Mouse (Mus musculus) CH12.LX (cell line): ENCODE measurements around the gene Sdhd. TPM values are rescaled to one million over a fixed set of nuclear protein-coding genes. Genes with fewer than 3 reads are reported as not detected.

Experiments
- DNase-seq: peaks from one replicate; pipeline ENCODE4 v3.0.0-alpha.2; 2013; ENCODE audit errors: extremely low read depth
- H3K27ac ChIP-seq: 2 replicates; pipeline ENCODE4 v1.5.1; 2012; ENCODE audit warnings: low read depth, mild to moderate bottlenecking, control low read depth, moderate library complexity; ENCODE audit not compliant: insufficient read depth
- H3K27me3 ChIP-seq: replicated peaks from 2 replicates; pipeline ENCODE3; 2012; ENCODE audit warnings: inconsistent platforms
- H3K36me3 ChIP-seq, 2 experiments: replicated peaks in 1 of 2; 2 replicates each; pipeline versions ENCODE3 to v1.6.1; 2012; ENCODE audit warnings: inconsistent platforms in 1 of 2, low read length in 1 of 2, mild to moderate bottlenecking in 1 of 2, mixed read lengths in 1 of 2, moderate library complexity in 1 of 2; ENCODE audit not compliant: control insufficient read depth in 1 of 2, insufficient read depth in 1 of 2
- H3K4me1 ChIP-seq, 2 experiments: 2 replicates each; pipeline ENCODE4 v1.6.1; 2012; ENCODE audit warnings: inconsistent platforms in 1 of 2, moderate library complexity in 1 of 2; ENCODE audit not compliant: insufficient read depth in 2 of 2, control insufficient read depth in 1 of 2
- H3K4me2 ChIP-seq: 2 replicates; pipeline ENCODE4 v1.6.1; 2012; ENCODE audit warnings: low read depth, mild to moderate bottlenecking, control low read depth; ENCODE audit not compliant: poor library complexity, insufficient read depth, severe bottlenecking
- H3K4me3 ChIP-seq, 3 experiments: fragments of 150-350 bp in 1 of 3; sonication (generic) in 1 of 3; replicated peaks in 1 of 3; 2 replicates each; pipeline versions ENCODE3 to v1.5.1; 2011 to 2012; ENCODE audit warnings: low read depth in 2 of 3, low read length in 2 of 3, mild to moderate bottlenecking in 2 of 3, moderate library complexity in 2 of 3, control low read depth in 1 of 3, improper control_type of control experiment in 1 of 3, inconsistent platforms in 1 of 3, mixed read lengths in 1 of 3; ENCODE audit not compliant: poor library complexity in 1 of 3
- H3K79me2 ChIP-seq: replicated peaks from 2 replicates; pipeline ENCODE4 v1.6.1; 2012; ENCODE audit warnings: mild to moderate bottlenecking, moderate library complexity; ENCODE audit not compliant: control insufficient read depth, poor library complexity, insufficient read depth, severe bottlenecking; ENCODE audit errors: extremely low read depth
- H3K9ac ChIP-seq: 2 replicates; pipeline ENCODE4 v1.6.1; 2012; ENCODE audit warnings: low read depth, mild to moderate bottlenecking, control low read depth, moderate library complexity; ENCODE audit not compliant: insufficient read depth
- H3K9me3 ChIP-seq: replicated peaks from 2 replicates; pipeline ENCODE3; 2012; ENCODE audit warnings: low read length, inconsistent platforms, mixed read lengths
- BHLHE40 ChIP-seq: IDR thresholded peaks from 2 replicates; pipeline ENCODE4 v1.6.1; 2011; ENCODE audit warnings: mild to moderate bottlenecking, low read depth, low read length, improper control_type of control experiment
- CTCF ChIP-seq, 2 experiments: IDR thresholded peaks in 1 of 2; conservative IDR thresholded peaks in 1 of 2; 2 replicates each; pipeline ENCODE4 v1.5.1; 2011 to 2012; ENCODE audit warnings: low read depth in 2 of 2, low read length in 2 of 2, improper control_type of control experiment in 1 of 2, inconsistent platforms in 1 of 2, mild to moderate bottlenecking in 1 of 2, moderate library complexity in 1 of 2
- EP300 ChIP-seq: IDR thresholded peaks from 2 replicates; pipeline ENCODE4 v1.6.1; 2011; ENCODE audit warnings: low read length, improper control_type of control experiment
- ETS1 ChIP-seq: conservative IDR thresholded peaks from 2 replicates; pipeline ENCODE4 v1.6.1; 2012; ENCODE audit warnings: low read depth, mild to moderate bottlenecking, inconsistent platforms, low read length, improper control_type of control experiment, moderate library complexity
- GABPA ChIP-seq: IDR thresholded peaks from 2 replicates; pipeline ENCODE4 v1.6.1; 2012; ENCODE audit warnings: low read depth, low read length, improper control_type of control experiment, inconsistent platforms; ENCODE audit not compliant: insufficient replicate concordance
- HCFC1 ChIP-seq: IDR thresholded peaks from 2 replicates; pipeline ENCODE4 v1.6.1; 2012; ENCODE audit warnings: low read depth, mild to moderate bottlenecking, inconsistent platforms, low read length, improper control_type of control experiment
- IRF4 ChIP-seq: IDR thresholded peaks from 2 replicates; pipeline ENCODE4 v1.6.1; 2014; ENCODE audit warnings: low read depth, mild to moderate bottlenecking, inconsistent platforms, low read length, improper control_type of control experiment
- JUN ChIP-seq: IDR thresholded peaks from 2 replicates; pipeline ENCODE4 v1.6.1; 2011; ENCODE audit warnings: low read depth, mild to moderate bottlenecking, low read length, improper control_type of control experiment, moderate library complexity; ENCODE audit not compliant: insufficient read depth
- MAFK ChIP-seq: IDR thresholded peaks from 2 replicates; pipeline ENCODE4 v1.6.1; 2011; ENCODE audit warnings: low read length, improper control_type of control experiment; ENCODE audit not compliant: insufficient replicate concordance
- MAZ ChIP-seq: IDR thresholded peaks from 2 replicates; pipeline ENCODE4 v1.6.1; 2012; ENCODE audit warnings: low read depth, mild to moderate bottlenecking, inconsistent platforms, low read length, improper control_type of control experiment, moderate library complexity
- MEF2A ChIP-seq: IDR thresholded peaks from 2 replicates; pipeline ENCODE4 v1.6.1; 2014; ENCODE audit warnings: low read depth, mild to moderate bottlenecking, inconsistent platforms, low read length, improper control_type of control experiment, borderline replicate concordance
- NRF1 ChIP-seq: IDR thresholded peaks from 2 replicates; pipeline ENCODE4 v1.6.1; 2014; ENCODE audit warnings: low read depth, mild to moderate bottlenecking, inconsistent platforms, low read length, improper control_type of control experiment, moderate library complexity
- PAX5 ChIP-seq: IDR thresholded peaks from 2 replicates; pipeline ENCODE4 v1.6.1; 2012; ENCODE audit warnings: low read length, inconsistent platforms, mixed read lengths
- POLR2A ChIP-seq: IDR thresholded peaks from 2 replicates; pipeline ENCODE4 v1.6.1; 2011; ENCODE audit warnings: low read depth, mild to moderate bottlenecking, improper control_type of control experiment, low read length
- POLR2AphosphoS2 ChIP-seq: IDR thresholded peaks from 2 replicates; pipeline ENCODE4 v1.6.1; 2011; ENCODE audit warnings: low read depth, low read length, improper control_type of control experiment
- TBP ChIP-seq: conservative IDR thresholded peaks from 2 replicates; pipeline ENCODE4 v1.6.1; 2011; ENCODE audit warnings: low read depth, low read length, improper control_type of control experiment
- TCF12 ChIP-seq: IDR thresholded peaks from 2 replicates; pipeline ENCODE4 v1.6.1; 2014; ENCODE audit warnings: low read depth, mild to moderate bottlenecking, inconsistent platforms, low read length, improper control_type of control experiment
- UBTF ChIP-seq: IDR thresholded peaks from 2 replicates; pipeline ENCODE4 v1.6.1; 2012; ENCODE audit warnings: low read depth, mild to moderate bottlenecking, inconsistent platforms, low read length, improper control_type of control experiment, moderate library complexity
- ZKSCAN1 ChIP-seq: IDR thresholded peaks from 2 replicates; pipeline ENCODE4 v1.6.1; 2012; ENCODE audit warnings: low read depth, inconsistent platforms, low read length, improper control_type of control experiment, borderline replicate concordance
- ZNF384 ChIP-seq: IDR thresholded peaks from 2 replicates; pipeline ENCODE4 v1.6.1; 2012; ENCODE audit warnings: low read depth, low read length, improper control_type of control experiment, inconsistent platforms
- dilution Hi-C: fragments of 300-500 bp; cut with MboI; formaldehyde crosslinking; loops from 2 replicates; pipeline ENCODE4 v1.14.3; 2020; ENCODE audit warnings: low sequenced_read_pairs; ENCODE audit not compliant: extremely low pct_unique_long_range_greater_than_20kb, extremely low pct_ligation_motif_present
- in situ Hi-C: fragments of 300-500 bp; cut with MboI; formaldehyde crosslinking; loops from 3 replicates; pipeline ENCODE4 v1.14.3; 2019; ENCODE audit warnings: low sequenced_read_pairs, low pct_ligation_motif_present, low pct_unique_long_range_greater_than_20kb, mixed read lengths
- polyA plus RNA-seq: library from polyadenylated mRNA; unstranded; fragments of >175 nt; gene quantifications from 2 replicates; pipeline ENCODE4 v1.2.1, GENCODE M21; 2012; ENCODE audit warnings: low read depth; ENCODE audit not compliant: insufficient read length
- total RNA-seq, 2 experiments: library from RNA; depleted of rRNA; stranded (reverse); fragments of 300-350 nt in 1 of 2; fragments of >200 nt in 1 of 2; gene quantifications; 2 replicates each; pipeline ENCODE4 v1.2.3; 2012 to 2014

Gene Sdhd
- total and polyA plus RNA-seq, 3 experiments: 215 to 407 (median 240) TPM

DNA sequence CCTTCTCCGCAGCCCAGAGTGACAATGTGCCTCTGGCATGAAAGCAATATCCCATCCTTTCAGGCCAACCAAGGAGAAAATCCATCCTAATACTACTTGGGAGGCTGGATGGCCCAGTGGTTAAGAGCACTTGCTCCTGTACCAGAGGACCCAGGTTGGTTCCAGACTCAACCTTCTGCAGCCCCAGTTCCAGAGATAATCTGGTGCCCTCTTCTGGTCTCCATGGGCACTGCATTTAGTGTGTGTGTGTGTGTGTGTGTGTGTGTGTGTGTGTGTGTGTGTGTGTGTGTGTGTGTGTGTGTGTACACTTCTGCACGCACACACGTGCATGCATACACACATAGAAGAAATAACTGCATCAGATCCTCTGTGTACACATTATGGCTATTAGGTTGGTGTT, 10.1 kb downstream of the Sdhd start (continued):
- TF ChIP-seq CTCF (conservative IDR thresholded peaks at IDR 0.05 in 1 of 2, IDR thresholded peaks at IDR 0.05 in 1 of 2; ENCODE audit: low read depth in 2 of 2, low read length in 2 of 2): peak; percentile 29 to 77; a peak in 3 of 4 replicates
- no peak for TF ChIP-seq PAX5
- no peak for TF ChIP-seq TCF12
- TF ChIP-seq JUN: no peak
- TF ChIP-seq POLR2A: no peak
- no peak for TF ChIP-seq EP300
- no peak for TF ChIP-seq TBP
- TF ChIP-seq ZNF384: no peak
- TF ChIP-seq HCFC1: no peak
- TF ChIP-seq MEF2A: no peak
- no peak for TF ChIP-seq NRF1
- no peak for TF ChIP-seq GABPA
- TF ChIP-seq ZKSCAN1: no peak
- no peak for TF ChIP-seq POLR2AphosphoS2
- no peak for TF ChIP-seq MAZ

DNA sequence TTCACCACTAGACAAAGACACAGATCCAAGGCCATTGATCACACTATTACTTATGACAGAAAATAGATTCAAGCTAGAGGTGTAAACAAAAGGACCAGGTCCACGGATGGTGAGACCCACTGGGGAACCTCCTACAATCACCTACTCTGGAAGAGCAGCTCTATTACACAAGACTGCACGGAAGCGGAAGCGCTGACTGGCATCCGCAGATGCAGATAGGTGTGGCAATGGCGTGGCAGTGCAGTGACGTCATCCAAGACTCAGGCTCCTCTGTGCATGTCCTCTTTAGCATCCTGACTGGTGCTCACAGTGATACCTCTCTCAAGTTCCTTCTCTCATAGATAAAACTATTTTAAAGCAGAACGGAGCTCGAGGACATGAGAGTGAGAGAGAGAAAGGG, 10.7 kb downstream of the Sdhd start:
- Histone ChIP-seq H3K4me3 (no peak overlapping the region), H3K79me2 (no peaks in the 10 kb centered on the region), H3K4me1 (peaks cover 5 to 14% of the 10 kb centered on the region in 2 experiments), H3K27ac (no peak overlapping the region), H3K27me3 (no peaks in the 10 kb centered on the region), H3K9ac (no peak overlapping the region), H3K36me3 (peaks cover 26 to 35% of the 10 kb centered on the region in 2 experiments), H3K9me3 (no peaks in the 10 kb centered on the region), H3K4me2 (no peak overlapping the region)
- TF ChIP-seq MEF2A: no peak
- no peak for TF ChIP-seq EP300
- TF ChIP-seq HCFC1: no peak
- TF ChIP-seq ZKSCAN1: no peak
- TF ChIP-seq CTCF (conservative IDR thresholded peaks at IDR 0.05 in 1 of 2, IDR thresholded peaks at IDR 0.05 in 1 of 2; ENCODE audit: low read depth in 2 of 2, low read length in 2 of 2): no peak
- no peak for TF ChIP-seq UBTF
- TF ChIP-seq TCF12: no peak
- TF ChIP-seq NRF1: no peak
- no peak for DNase-seq
- dilution Hi-C loops: no loop called here
- in situ Hi-C loops: no loop called here

DNA sequence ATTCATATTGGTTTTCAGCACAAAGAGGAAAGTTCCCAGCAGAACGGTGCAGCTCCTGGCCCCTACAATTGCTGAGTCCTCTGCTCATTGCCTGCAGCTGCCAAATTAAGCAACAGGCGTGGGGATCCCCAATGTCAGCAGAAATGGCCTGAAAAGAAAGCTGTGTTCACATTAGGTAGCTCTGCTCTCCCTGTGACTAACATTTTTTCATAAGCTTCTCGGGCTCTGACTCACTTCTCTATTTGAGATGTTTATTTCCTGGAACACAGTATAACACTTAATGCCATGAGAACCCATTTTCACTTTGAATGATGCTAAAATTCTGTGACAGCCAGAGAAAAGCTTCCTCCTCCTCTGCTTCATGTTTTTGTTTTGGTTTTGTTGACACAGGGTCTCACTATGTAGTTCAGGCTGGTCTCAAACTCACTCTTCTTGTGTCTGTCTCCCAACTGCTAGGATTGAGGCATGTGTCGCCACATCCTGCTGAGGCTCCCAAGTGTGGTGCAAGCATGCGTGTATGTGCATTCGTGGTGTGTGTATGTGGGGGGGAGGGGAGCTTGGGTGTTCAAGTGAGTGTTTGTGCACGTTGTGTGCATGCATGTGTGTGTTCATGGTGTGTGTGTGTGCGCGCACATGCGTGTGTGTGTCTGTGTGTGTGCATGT, 12.6 kb downstream of the Sdhd start:
- Histone ChIP-seq H3K27me3 (no peaks in the 10 kb centered on the region), H3K9ac (no peak overlapping the region; the same call in 1 of the 2 replicates), H3K4me3 (peak overlapping the region in 1 of 3 experiments; percentile 21), H3K79me2 (no peaks in the 10 kb centered on the region), H3K9me3 (no peaks in the 10 kb centered on the region), H3K4me1 (peaks cover 5 to 14% of the 10 kb centered on the region in 2 experiments), H3K36me3 (peaks cover 10 to 16% of the 10 kb centered on the region in 2 experiments), H3K27ac (no peak overlapping the region), H3K4me2 (peak overlapping the region; percentile 8; the same call in 1 of the 2 replicates)
- TF ChIP-seq MEF2A: peak; percentile 80; the same call in 1 of the 2 replicates
- peak; percentile 25; the same call in 1 of the 2 replicates for TF ChIP-seq MAFK
- peak; percentile 55; the same call in 1 of the 2 replicates for TF ChIP-seq ETS1
- no peak for TF ChIP-seq CTCF (conservative IDR thresholded peaks at IDR 0.05 in 1 of 2, IDR thresholded peaks at IDR 0.05 in 1 of 2; ENCODE audit: low read depth in 2 of 2, low read length in 2 of 2)
- peak; percentile 49 for TF ChIP-seq BHLHE40
- peak; percentile 48; the same call in 1 of the 2 replicates for TF ChIP-seq IRF4
- in situ Hi-C loops: no loop called here
- dilution Hi-C loops: no loop called here
- DNase-seq: peak; percentile 61
